Mouse (Mus musculus) ZHBTc4 (cell line): ENCODE measurements at regions not wholly inside any gene's neighbourhood (a gene's known extent, or its start where the extent isn't known, plus 50 kb on each side); places are given as distances from the start of the nearest gene placed in this dataset.

Experiments
- DNase-seq: peaks from one replicate; pipeline ENCODE4 v3.0.0-alpha.2; 2011; ENCODE audit warnings: low read depth, low spot score

DNA sequence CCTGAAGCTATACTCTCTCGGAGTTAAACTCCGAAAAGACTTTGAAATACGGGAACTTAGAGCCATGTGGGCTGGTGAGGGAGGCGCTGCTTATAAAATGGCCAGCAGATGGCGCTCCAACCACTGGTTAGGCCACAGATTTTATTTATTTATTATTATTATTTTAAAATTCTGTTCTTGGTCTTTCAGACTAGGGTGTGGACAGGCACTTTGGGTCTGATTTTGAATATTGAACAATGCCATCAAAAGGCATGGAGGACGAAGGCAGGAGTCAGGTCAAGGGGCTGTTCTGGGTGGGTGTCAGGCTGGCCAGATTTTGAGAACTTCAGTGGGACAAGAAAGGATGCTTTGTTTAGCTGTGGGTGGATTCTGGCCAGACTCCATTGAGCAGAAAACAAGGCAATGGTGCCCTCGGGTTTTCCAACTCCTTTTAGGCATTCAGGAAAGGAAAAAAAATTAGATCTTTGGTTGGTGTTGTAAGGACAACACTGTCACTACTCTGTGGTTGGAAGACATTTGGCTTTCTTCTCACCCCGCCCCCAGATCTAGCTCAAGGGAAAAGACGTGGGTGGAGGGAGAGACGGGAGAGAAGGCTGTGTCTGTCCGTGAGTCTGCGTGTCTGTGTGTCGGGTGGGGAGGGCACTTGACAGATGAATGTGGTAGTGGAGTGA is 319.5 kb downstream of the Med13l start:
- DNase-seq: peak; percentile 63

GRCm38 (mm10) chr5:118880546-118880945 is 320.1 kb downstream of the Med13l start:
- DNase-seq: no peak

DNA sequence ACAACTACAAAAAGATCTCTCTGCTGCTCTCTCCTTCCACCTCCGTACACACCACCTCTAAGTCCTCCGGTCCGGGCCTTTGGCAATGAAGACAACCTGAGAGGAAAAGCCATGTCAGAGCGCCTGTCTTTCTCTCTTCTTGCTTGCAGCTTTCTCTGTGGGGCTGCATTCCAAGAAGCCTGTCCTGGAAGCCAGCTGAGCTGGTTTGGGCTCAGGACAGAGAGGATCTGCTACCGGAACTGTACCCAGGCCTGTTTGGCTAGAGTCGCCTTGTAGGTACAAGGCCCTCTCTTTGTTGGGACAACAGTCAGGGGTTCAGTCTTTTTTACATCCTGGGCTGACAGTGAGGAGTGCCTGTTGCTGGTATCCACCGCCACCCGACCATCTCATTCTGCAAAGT is 321.4 kb downstream of the Med13l start:
- no peak for DNase-seq

- no peak for DNase-seq
Observed at GRCm38 (mm10) chr5:118888131-118888530, 327.7 kb downstream of the Med13l start.

GRCm38 (mm10) chr5:118891131-118891530 is 330.7 kb downstream of the Med13l start:
- DNase-seq: no peak

DNA sequence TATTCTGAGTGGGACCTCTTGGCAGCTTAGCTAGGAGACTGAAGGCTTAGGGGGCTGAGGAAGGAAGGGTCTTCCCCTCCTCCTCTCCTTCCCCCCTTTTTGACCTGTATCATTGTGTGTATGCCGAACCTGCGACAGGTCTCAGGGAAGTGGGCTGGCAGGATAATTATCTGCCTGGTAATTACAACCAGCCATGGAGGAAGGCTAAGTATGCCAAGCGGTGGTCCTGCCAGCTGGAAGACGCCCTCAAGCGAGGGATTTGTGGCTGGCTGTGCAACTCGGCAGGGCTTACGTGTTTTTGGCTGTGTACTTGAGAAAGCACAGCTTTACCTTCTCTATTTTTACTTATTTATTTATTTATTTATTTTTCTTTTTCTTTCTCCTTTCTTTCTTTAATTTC is 347.7 kb downstream of the Med13l start:
- DNase-seq: no peak

DNA sequence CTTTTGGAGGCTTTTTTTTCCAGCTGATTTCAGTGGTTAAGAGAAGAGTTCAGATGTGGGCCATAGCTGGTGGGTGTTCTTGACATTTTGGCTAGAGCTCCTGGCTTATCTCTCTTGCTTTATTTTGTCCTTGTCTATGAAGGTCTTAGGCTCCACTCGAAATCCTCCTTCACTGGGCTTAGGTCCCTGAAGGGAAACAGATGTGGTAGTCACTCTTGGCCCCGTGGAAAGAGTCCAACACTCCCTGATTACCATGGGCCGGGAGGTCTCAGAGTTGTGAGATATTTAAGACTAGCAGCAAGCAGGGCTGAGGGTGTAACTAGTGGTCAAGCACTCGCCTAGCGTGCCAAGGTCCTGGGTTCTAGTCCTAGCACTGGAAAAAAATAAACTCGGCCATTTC is 349.3 kb downstream of the Med13l start:
- DNase-seq: no peak

DNA sequence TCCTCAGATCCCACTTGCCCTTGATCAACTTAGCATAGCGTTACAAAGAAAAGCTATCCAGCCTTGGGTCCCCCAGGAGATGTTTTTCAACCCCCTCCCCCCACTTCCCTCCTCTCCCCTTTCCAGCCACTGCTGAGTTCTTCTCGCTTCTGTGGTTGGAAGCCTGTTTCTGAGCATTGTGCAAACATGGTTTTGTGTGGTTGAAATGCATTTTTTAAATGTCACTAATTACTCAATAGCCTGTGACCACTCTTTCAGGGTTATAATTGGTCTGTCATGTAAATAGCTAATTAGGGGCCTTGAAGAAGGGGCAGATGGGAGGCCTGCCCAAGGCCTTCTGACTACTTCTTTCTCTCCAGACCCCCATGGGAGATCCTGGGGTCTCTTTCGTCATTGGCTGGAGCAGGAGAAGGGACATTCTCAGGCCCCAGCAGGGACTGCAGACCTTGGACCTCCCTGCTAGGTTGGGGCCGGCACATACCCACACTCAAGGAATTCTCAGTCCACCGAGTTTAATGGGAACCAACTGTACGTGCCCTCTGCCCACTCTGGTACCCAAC is 353.8 kb downstream of the Med13l start:
- no peak for DNase-seq

GRCm38 (mm10) chr5:118923357-118923756 is 362.9 kb downstream of the Med13l start:
- DNase-seq: no peak

GRCm38 (mm10) chr5:118929037-118929436 is 368.6 kb downstream of the Med13l start:
- DNase-seq: peak; percentile 70

- no peak for DNase-seq
Observed at GRCm38 (mm10) chr5:118929990-118930501, 369.6 kb downstream of the Med13l start.

GRCm38 (mm10) chr5:118939336-118940039 is 379.0 kb downstream of the Med13l start:
- no peak for DNase-seq

GRCm38 (mm10) chr5:118944256-118944655 is 383.8 kb downstream of the Med13l start:
- no peak for DNase-seq

DNA sequence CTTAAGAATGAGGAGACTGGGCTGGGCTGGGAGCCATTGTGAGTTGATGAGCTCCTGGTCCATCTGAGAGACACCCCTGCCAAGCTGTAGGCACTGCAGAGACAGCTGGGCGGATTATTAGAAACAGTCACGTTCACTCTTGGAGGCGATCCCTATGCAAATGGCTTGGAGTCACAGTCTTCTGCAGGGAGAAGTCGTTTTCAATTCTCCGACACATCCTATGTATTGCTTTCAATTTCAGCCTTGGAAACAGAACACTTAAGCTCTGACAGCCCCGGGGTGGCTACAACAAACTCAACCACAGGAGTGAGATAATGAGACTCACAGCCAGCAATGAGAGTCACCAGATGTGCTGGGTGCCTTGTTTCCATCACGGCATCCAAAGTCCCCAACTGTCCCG is 385.6 kb downstream of the Med13l start:
- peak; percentile 45 for DNase-seq

- no peak for DNase-seq
Observed at GRCm38 (mm10) chr5:118946994-118947393, 386.5 kb downstream of the Med13l start.

GRCm38 (mm10) chr5:118948119-118948786 is 387.8 kb downstream of the Med13l start:
- no peak for DNase-seq

DNA sequence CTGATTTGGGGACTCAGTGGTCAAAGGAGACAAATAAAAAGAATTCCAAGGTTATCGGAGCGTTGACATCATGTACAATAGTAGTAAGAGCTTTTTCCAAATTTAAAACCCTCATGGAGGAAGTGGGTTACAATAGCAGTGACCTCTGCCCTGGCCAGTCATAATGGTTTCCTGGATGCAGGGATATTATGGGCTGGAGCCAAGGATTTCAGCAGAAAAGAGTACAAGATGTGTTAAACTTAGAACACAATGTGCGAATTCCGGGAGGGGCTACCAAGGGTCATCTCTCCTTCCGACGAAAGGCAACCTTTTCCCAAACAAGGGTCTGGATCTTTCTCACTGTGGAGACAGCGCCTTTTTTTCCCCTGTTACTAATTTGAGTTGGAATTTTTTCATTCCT is 390.6 kb downstream of the Med13l start:
- no peak for DNase-seq

- DNase-seq: no peak
Observed at GRCm38 (mm10) chr5:118960521-118961001, 400.1 kb downstream of the Med13l start.

GRCm38 (mm10) chr5:118961091-118961490 is 400.6 kb downstream of the Med13l start:
- no peak for DNase-seq

GRCm38 (mm10) chr5:118962152-118962551 is 401.7 kb downstream of the Med13l start:
- DNase-seq: no peak

DNA sequence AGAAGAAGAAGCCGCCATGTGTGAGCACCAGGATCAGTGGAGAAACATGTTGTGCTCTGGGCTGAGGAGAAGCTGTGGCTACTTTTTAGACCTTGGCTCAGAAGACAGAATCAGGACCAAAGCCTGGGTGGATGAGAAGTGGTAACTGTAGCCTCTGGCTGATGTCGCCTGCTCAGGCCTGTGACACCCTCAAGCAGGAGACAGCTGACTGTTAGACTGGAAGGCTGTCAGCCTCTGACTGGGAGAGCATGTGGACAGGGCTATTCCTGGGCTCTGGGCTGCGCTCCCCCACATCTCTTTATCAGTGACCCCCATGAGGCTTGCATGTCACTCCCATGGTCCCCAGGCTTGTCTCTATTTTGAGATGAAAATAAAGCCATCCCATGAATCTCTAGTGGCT is 402.5 kb downstream of the Med13l start:
- DNase-seq: no peak

- DNase-seq: peak; percentile 75
Observed at GRCm38 (mm10) chr5:118966901-118967300, 406.4 kb downstream of the Med13l start.
